Mouse (Mus musculus) urinary bladder, adult 2 months (tissue): ENCODE measurements around the gene Nav2. TPM values are rescaled to one million over a fixed set of nuclear protein-coding genes. Genes with fewer than 3 reads are reported as not detected.

Experiments used
- DNase-seq: peaks from one replicate; pipeline ENCODE4 v3.0.0; 2022; ENCODE audit warnings: low spot score
- polyA plus RNA-seq: library from polyadenylated mRNA; depleted of rRNA; stranded (reverse); fragments of >200 nt; gene quantifications from 2 replicates; pipeline ENCODE4 v1.2.3, GENCODE M21; 2012

Gene Nav2
- polyA plus RNA-seq, 1 experiment, result 4.6 TPM

DNA sequence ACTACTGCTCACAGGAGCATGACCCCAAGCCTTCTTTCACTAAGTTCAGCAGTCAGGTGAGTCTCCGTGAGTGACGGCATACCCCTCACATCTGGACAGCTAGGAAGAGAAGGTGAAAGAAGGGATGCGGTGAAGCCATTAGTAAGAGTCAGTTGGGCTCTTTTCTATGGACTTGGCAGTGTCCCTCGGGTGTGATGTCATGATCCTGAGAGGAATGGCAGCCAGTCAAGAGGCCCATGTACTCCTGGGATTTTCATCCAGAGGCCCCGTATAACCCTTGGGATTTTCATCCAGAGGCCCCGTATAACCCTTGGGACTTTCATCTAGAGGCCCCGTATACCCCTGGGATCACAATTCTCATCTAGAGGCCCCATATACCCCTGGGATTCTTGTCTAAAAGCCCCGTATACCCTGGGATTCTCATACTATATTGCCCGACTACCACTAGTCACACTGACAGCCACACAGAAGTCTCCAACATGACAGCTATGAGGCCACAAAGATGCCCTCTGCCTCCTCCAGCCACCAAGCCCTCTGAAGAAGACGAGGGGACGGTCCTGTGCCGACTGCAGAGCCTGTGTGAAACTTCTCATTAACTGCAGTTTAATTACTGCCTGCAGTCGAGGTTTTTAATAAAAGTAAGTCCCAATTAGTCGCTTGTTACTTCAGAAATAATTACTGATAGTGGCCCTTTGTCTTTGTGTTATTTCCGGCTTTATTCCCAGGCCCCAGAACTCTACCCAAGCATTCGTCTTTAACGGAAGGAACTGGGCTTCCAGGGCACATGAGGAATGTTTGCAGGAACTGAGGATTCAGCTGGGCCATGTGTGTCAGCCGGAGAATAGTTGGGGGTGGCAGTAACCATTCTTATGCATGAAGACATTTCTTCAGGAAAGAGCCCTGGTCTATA is 251.4 kb downstream of the Nav2 start:
- no peak for DNase-seq

DNA sequence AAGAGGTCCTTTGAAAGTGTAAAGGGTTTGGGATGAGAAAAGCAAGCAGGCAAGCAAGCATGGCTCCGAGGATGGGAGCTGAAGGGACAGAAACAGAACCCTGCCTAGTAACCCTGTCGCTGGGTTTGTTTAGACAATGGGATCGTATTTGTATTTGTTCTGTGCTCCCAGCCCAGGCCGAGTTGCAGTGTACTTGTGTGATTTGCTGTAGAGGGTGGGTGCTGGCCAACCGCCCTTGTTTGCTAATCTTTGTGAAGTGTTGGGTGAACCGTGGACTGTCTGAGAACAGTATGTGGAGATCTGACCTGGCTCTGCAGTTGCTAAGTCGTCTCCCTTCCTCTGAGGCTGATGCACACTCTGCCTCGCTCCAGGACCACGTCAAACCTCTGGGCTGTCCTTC is 253.6 kb downstream of the Nav2 start:
- no peak for DNase-seq

DNA sequence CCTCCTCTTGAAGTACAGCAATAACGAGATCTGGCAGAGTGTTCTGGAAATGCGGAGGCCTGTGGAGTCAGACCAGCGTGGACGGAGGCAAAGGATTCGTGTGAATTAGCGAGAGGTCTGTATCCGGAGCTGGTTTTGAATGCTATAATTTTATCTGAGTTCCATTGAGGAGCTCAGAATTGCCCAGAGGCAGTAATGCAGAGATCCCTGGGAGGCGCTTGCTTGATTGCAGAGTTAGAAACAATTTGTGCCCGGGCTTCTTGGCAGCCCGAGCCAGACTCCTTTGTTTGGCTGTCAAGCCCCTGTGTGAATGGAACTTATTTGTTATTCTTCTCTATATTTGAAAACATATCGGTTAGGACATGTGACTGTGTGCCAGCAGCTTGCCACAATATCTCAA is 255.3 kb downstream of the Nav2 start:
- DNase-seq, result no peak

DNA sequence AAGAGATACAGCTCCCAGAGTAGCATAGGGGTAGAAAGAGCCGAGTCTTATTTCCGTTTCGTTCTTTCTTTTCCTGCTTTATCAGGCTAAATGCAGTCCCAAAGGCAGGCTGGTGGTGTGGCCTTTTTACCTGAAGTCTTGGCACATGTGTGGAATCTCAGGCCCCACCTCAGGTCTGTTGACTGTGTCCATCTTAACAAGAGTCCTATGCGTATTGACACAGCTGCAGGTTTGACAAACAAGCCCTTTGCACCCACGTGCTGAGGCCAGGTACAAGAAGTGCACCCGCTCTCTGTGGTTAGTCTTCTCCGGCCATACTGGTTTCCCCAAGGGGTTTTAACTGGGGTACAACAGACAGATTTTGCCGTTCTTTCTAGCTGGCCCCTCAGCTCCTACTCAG is 256.4 kb downstream of the Nav2 start:
- no peak for DNase-seq

DNA sequence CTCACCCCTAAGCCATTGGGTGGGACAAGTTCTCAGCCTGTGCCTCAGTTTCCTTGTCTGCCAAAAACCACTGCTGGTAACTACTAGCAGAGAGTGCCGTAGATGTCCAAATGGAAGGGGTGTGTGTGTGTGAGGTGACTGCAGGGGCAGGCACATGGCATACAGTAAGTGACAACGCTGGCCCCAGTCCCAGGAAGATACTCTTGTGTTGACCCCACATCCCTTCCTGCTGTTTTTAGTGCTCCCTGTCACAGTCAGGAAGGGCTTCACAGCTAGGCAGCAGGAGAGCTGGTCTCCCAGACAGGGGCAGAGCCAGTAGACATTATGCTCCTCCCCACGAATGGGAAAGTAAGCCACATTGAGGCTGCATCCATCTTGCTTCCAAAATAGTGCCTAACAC is 264.4 kb downstream of the Nav2 start:
- DNase-seq, result no peak

DNA sequence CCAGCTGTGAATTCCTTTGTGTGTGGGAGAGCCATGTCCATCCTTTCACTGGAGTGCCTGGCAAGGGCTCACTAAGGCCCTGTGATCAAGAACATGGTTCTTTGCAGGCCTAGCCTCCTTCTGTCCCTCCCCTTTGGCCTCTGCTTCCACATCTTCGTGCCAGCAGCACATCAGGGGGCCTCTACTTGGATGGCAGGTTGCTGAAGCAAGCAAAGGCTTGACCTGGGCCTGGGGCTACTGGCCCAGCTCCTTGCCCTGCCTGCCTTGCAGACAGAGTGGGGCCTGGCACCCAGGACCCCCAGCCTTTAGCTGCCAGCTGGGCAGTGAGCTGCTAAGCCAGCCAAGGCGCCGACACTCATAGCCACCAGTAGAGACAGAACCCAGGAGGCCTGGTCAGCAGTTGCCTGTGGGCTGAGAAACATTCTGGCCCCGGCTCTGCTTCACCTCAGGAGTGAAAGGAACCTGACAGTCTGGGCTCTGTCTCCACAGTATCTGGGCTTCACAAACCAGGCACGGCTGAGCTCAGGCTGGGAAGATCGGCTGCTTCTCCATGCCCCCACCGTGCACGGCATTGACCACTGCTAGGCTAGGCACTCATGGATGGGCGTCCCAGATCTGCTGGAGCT is 267.4 kb downstream of the Nav2 start:
- DNase-seq, result no peak

DNA sequence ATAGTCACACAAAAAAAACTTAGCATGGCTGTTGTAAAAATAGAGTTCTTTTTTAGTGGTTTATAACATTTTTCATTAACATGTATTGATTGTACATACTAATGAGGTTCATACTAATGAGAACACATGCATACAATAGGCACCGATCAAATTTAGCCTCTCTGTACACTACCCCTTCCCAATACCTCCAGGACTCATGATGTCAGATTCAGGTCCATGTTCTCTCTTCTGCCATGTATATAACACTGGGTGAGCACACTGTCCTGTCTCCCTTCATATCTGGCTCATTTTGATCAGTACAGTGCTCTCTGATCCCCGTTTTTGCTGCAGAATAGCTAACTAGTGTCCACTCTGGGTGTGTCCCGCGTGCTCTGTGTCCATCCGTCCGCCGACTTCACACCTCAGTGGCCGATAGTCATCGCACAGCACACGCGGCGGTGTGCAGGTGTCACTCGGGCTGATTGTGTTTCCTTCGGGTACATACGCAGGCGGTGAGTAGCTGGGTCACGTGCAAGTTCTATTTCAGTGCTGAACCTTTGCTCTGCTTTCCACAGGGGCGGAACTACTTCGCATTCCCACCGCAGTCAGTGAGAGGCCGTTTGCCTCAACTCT is 268.2 kb downstream of the Nav2 start:
- no peak for DNase-seq

DNA sequence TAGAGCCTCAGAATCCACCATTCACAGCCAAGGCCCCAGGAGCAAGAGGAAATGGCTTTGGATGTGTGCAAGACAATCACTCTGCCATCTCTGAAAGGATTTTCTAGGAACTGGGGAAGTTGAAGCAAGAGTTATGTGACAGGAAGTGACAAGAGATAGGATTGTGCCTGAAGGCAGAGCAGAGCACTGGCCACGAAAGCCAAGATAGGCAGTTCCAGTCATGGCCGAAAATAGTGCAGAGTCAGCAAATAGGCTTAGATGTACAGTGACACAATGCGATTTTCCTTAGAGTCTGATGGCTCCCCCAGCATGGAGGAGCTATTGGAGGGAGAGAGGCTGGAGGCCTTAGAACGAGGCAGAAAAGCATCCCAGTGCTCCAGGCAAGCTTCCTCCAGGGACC is 269.7 kb downstream of the Nav2 start:
- no peak for DNase-seq

DNA sequence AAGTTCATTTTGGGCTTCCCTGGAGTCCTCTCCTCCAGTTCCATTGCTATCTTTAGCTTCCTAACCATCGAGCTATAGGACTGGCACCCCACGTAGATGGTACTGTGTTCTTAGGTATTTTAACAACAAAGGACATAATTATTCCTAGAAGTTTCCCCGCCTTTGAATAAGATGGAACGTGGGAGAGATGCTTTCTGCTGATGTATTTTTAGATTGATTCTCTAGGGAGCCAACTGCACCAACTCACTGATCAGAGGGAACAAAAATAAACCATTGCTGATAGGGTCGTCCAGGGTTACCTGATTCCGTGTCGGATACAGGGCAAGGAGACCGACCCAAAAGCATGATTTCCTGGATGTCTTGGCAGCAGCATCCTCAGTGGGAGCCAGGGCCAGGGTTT is 272.5 kb downstream of the Nav2 start:
- DNase-seq, result no peak

DNA sequence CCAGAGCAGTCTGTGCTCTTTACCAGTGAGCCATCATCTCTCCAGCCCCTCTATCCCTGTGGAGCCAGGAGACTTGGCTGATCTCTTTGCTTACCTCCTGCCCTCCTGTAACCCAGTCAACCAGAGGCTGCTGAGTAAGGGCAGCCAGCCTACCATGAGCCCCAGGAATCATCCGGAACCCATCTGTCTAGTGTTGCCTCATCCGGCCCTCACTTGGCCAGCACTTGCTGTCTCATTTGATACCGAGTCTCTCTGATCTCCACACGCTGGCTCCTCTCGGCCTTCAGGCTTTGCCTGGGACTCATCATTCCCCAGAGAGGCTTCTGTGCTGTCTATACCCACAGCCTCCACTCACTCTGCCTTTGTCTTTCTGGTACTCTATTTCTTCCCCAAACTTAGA is 273.9 kb downstream of the Nav2 start:
- DNase-seq, result no peak

DNA sequence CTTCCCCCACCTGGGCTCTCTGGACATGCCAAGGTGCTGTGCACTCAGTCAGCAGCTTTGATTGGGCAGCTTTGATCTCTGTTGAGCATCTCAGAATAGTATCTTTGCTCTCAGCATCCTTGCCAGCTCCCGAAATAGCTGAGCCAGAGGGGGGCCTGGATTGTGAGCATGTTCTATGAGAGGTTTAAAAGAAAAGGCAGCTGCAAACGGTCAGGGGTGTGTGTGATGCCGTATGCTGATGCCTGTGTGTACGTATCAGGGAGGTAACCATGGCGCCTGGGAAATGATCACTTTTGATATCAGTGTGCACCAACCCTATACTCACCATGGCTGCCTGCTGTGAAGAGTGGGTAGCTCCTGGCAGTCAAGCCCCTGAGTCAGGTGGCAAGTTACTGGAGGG is 275.2 kb downstream of the Nav2 start:
- DNase-seq, result no peak

DNA sequence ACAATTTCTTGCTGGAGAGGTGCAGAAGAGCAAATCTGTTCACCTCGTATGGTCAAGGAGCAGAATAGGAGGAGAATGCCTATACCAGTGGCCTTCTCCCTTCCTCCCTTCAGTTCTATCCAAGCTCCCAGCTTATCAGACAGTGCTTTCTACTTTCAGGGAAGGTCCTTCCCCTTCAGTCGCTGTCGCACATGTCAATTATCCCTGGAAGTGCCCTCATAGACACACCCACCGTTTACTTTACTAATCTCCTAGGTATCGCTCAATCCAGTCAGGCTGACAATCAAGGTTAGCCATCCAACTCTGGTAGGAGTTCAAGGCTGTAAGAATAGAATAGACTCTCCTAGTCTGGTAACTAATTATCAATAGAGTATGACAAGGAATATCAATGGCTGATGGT is 277.5 kb downstream of the Nav2 start:
- DNase-seq, result no peak

DNA sequence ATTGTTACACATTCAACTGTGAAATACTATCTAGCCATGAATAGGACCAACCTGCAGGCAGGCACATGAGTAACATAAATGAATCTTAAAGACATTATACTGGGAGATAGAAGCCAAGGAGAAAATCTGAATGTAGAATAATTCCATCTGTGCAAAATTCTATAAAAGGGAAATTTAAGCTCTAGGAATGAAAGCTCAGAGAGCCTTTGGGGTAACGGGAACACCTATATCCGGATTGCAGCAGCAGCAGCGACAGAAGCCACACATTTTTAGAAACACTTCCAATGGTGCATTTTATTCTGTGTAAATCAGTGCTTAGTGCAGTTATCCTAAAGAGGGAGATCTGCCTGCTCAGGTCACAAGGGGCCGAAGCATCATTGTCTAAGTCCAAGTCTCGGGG is 280.8 kb downstream of the Nav2 start:
- DNase-seq, result no peak

DNA sequence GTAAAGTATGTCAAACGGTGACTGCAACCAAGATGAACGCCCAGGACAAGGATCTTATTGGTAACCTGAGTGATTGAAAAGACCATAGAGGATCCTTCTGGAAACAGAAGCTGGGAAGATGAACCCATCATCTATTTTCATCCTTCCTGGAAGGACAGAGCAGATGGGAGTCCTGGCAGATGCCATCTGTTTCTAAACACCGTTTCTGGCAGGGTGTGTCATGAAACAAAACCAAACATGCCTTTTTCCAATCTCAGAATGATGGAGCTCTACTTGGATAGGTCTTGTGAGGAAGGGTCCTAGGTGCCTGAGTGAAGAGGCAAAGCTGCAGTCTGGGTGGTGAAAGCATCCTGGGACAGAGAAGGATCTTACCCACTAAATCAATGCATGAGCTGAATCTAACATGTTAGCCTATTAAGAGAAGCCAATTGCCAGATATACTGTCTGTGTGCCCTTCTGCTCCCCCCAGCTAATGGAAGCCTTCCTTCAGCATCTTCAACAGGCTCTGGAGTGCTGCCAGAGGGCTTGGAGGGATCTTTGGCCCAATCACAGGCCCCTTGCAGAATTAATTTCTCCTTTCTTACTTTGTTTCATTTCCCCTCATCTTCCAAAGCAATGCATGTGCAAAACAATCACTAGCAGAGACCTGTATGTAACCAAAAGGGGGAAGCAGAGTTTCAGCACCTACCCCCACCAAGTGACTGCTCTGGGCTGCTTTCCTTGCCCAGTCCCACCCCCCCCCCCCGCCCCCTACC is 281.9 kb downstream of the Nav2 start:
- DNase-seq, result no peak

DNA sequence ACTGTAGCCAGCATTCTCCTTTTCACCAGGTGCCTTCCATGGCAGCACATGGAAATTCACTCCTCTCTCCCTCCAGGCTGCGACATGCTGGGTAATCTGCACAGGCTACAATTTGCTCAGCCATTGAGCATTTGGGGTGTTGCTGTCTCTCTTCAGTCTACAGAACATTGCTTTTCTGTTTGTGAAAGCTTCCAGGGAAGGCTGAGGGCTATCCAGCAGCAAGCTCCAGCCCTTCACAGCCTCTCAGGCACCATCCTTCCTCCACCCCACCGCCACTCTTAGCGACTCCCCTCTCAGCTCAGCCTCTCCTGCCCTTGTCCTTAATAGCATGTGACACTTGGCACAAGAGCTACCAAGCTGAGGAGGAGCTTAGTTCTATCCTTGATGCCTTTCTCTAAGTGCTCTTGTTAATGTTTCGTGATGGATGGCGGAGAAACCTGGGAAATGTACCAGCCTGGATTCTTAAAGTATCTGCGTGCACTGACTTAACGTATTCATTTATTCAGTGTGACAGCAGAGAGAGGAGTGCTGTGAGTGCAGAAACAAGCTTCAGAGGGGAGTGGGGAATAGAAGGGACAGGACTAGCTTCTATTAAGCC is 282.7 kb downstream of the Nav2 start:
- no peak for DNase-seq

DNA sequence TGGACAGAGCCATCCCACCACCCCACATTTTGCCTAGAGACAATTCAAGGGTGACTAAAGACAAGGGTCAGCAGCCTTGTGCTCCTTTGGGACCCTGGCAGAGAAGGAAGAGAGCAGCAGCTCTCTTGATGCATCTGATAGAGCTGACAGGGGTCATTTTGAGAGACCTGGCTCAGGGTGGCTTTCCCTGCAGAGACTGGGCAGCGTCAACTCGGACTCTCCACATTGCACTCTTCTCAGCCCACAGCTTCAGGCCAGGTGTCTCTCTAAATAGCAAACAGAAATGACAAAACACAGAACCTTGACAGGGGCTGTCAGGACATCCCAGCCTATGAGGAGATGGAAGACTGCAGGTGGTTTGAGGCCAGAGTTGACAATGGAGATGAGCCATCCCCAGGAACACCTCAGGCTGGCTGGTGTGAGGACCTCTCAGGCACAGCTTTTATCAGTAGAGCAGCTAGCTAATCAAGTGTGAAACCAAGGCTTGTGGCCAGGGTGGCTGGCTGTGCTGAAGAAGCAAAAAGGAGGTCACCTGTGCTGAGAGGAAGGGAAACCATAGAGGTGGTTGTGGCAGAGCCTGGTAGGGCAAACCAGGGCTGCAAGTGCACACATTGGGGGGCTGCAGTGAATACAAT is 283.7 kb downstream of the Nav2 start:
- no peak for DNase-seq

DNA sequence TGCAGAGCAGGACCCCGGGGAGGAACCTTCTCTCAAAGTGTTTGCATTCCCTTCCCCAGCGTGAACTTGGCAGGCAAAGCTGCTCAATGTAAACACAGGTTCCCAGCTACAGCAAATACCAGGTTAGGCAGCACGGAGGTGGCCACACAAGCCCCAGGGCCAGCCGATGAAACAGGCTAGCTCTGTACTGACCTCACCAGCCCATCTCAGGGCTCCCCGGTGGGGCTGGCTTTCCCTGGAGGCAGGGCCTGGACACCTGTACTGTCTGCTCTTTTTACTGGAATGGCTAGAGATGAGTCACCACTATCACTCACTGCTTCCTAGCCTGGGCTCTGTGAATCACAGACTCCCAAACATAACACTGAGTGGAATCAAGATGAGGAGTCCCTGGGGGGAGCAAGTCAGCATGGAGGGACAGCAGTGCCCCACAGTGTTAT is 287.2 kb downstream of the Nav2 start:
- no peak for DNase-seq

DNA sequence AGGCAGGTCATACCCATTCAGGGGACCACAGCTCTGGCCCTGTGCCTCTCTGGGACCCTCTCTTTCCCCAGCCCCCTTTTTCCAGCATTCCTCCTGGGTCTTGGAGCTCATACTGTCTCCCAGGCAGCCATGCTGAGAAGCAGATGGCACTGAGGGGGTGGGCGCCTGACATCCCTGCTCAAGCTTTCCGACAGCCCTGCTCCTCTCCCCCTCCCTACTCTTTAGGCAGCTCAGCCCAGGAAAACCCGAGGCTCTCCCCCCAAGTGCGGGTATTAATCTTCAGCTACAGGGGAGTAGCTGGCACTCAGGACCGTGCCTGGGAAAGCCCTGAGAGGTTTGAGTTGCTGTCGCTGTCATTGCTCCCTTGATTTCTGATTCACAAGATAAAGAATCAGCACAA is 290.9 kb downstream of the Nav2 start:
- no peak for DNase-seq

DNA sequence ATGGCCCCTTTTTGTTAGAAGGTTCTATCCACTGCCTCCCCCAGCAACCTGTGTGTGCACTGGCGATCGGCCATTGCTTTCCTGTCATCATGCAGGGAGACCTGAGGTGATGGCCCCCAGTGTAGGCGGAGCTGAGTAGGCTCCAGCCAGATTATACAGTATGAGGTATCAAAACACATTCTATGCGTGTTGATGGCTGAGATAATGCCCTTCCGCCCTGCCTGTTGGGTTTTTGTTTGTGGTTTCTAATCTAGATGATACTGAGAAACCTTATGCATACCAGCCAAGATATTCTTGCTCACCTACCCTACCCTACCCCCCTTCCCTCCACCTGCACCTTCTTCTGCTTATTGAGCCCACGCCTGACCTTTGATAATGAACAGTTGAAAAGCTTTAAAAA is 291.8 kb downstream of the Nav2 start:
- no peak for DNase-seq

DNA sequence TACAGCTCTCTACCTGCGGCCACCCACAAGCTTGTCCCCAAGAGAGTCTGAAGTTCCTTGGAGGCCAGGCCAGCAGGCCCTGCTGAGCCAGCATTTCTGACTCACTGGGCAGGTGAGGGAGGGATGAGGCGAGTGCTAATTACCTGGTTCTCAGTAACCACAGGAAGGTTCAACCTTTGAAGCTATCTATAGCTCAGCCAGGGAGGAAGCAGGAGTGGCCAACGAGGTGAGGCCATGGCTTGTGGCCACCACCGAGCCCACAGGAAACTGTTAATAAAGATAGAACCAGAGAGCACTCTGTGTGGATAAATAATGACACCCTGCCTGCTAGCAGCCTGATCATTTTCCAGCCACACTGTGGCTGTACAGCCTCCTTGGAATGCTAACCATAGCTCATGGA is 294.5 kb downstream of the Nav2 start:
- no peak for DNase-seq

DNA sequence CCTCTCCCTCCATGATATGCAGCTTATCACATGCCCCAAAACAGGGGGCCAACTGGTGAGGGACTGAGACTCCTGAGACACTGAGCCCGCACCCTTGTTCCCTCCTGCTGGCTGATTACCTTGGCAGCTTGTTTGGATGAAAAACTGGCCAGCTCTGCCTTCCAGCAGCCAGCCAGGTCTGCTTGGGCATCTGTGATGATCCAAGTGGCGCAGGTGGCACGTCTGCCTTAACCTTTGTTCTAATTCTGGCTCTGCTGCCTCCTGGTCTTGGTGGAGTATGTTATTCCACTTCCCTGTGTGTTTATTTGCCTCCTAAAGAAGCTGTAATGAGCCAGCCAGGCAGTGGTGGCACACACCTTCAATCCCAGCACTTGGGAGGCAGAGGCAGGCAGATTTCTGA is 296.3 kb downstream of the Nav2 start:
- no peak for DNase-seq
